Mouse (Mus musculus): ENCODE measurements around the gene Kazn.

DNA sequence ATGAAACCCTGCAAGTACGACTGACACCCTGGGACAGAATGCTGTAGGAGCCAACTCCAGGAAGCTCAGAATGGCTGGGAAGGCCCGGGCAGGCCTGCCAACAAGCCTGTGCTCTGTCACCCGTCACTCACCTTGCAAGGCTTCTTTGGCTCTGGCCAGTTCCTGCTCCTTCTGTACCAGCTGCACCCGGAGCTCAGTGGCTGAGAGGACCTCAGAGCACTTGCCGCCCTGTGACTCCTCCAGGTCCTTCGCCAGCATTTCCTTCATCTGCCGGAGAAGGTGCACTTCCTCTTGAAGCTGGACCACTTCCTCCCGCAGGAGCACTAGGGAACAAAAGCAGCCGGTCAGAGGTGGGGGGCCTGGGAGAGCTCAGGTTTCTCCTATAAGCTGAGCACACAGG lies 29.3 kb downstream of the Kazn start:
- TF ChIP-seq CHD2 (IDR thresholded peaks at IDR 0.05; ENCODE audit: low read depth, low read length) (no peak), HCFC1 (IDR thresholded peaks at IDR 0.05; ENCODE audit: borderline replicate concordance, insufficient read depth, low read length) (no peak), ZC3H11A (IDR thresholded peaks at IDR 0.05; ENCODE audit: borderline replicate concordance, low read depth, low read length) (no peak), MAFK (IDR thresholded peaks at IDR 0.05; ENCODE audit: insufficient read depth, low read depth, low read length) (no peak), ZNF384 (IDR thresholded peaks at IDR 0.05; ENCODE audit: low read depth, low read length) (no peak)

All from ES-E14 (cell line).